Mouse (Mus musculus) central nervous system, embryonic 14 days (tissue): ENCODE measurements around the gene Tob2. TPM values are rescaled to one million over a fixed set of nuclear protein-coding genes. Genes with fewer than 3 reads are reported as not detected.

Experiments
- polyA plus RNA-seq: library from polyadenylated mRNA; depleted of rRNA; stranded (reverse); fragments of >200 nt; gene quantifications from 2 replicates; pipeline ENCODE4 v1.2.3, GENCODE M21; 2012; rRNA removed

Tob2 gene
- 17.4 and 19.0 TPM in 2 replicates for polyA plus RNA-seq

DNA sequence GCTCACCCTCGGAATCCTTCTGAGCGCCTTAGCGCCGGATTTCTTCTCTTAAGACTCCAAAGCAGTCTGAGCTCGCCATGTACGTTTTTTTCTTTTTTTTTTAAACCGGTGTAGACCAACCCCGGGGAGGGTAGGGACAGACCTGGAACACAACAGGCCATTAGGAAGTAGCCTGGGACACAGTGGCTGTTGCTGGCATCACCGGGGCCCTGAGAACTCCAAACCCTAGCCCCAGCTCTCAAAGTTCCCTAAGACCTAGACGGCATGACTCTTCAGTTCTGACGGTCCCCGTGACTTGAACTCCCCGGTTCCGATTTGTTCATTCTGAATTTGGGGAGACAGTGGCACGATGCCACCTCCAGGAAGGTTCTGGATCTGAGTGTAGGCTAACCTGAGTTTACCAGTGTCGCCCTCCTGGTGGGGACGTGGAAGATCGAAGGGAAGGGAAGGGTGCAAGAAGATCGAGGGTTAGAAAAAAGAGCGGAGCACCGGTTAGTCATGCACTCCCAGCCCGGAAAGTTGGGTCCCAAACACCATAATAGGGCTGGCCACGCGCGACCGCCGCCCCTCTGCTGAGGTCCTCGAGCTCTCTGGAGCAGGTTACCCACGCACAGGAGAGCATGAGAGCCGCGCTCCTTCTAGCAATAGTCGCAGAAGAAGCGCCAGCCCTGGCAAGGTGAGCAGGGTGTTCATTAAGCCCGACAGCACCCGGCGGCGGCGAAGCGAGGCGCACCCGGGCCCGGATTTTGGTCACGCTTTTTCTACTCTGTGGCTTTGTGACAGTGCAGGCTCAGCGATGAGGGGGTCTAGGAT is at the start of gene Tob2:
Gene Tob2, minus strand, starts transcription at position 280 of the 813 bp plus-strand sequence.

GRCm38 (mm10) chr15:81872262-81873136 is 13.9 kb upstream of the Tob2 start, which contains the start of gene Aco2:
Aco2 (plus strand) TSS chr15:81872309.

DNA sequence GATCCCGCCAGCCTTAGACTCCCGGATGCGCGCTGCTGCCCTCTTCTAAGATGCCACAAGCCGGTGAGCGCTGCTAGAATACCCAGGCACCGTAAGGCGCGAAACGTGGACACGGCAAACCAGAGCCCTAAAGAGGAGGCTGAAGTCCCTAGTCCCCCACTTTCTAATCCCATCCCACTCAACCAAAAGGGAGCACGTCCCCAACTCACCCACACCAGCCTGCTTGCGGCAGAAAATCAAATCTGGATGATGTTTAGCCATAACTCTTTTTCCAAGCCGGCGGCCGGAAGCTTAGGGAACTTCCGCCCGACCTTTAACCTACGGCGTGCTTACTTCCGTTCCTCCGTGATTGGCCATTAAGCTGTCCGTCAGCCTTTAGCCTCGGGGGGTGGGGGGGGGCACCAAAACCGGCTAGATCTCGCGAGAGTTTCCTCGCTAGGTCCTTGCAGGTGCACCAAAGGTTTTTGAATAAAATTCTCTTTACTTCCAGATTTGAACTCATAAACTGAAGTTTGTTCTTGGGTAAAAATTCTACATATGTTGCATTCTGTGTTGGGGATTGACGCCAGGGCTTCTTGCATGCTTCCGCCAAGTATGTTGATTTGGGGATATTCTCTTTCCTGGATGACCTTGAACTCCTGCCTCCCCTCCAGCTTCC is 13.1 kb upstream of the Tob2 start, which contains the start of gene Phf5a:
Gene Phf5a, minus strand, starts transcription at position 308 of the 658 bp plus-strand sequence.

DNA sequence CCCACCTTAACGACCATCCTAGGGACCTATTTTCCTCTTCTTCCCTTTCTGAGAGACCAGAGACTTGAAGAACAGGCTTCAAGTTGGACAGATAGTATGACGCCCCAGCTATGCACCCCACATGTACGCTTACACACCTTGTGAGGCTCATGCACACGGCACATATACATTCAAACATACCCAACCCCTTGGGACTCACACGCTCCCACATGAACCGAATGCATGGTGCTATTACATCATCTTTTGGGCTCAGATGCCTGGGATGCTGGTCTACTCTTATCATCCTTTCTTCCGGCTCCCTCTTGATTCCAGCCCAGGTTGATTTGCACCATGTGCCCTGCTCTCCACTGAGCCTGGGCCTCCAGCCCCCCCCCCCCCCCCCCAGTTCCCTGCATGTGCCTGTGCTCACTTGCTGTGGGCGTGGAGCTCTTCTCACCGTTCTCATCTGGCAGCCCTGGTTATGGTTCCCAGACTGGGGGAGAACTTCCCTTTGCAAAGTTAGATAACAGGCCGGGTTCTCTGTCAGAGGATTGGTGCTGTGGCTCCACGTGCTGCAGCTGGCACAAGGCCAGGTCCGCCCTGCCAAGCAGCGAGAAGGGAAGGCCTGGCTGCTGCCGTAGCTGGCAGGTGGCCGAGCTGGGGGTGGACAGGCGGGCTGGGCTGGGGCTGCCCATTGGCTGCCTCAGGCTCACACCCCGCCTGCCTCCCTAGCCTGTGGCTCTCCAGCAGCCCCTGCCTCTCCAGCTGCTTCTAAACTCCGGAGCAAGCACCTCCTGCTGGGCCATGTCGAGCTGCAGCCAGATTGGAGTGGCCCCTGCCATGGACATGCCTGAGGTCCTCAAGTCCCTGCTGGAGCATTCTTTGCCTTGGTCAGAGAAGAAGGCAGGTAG is 56.4 kb downstream of the Tob2 start, which contains the start of gene Tef:
Gene Tef, plus strand, starts transcription at position 421 of the 890 bp plus-strand sequence.

Other genes with a start within 250 kb of the Tob2 start
- gene L3mbtl2, start 194.9 kb downstream of the Tob2 start, polyA plus RNA-seq, result 23.5 and 25.4 TPM in 2 replicates
- gene Chadl, start 161.5 kb downstream of the Tob2 start, polyA plus RNA-seq, result 10.6 and 21.3 TPM in 2 replicates
- gene Zc3h7b, start 113.7 kb downstream of the Tob2 start, polyA plus RNA-seq, result 82.5 and 86.3 TPM in 2 replicates
- 99.4 and 102 TPM in 2 replicates for gene Rangap1, start 113.3 kb downstream of the Tob2 start, polyA plus RNA-seq
- gene Tef, start 56.4 kb downstream of the Tob2 start, polyA plus RNA-seq, result 41.3 and 42.5 TPM in 2 replicates
- gene Phf5a, start 13.1 kb upstream of the Tob2 start, polyA plus RNA-seq, result 99.7 and 103 TPM in 2 replicates
- gene Aco2, start 13.5 kb upstream of the Tob2 start, polyA plus RNA-seq, result 218 and 231 TPM in 2 replicates
- 29.5 and 34.5 TPM in 2 replicates for gene Polr3h, start 67.4 kb upstream of the Tob2 start, polyA plus RNA-seq
- gene Csdc2, start 78.0 kb upstream of the Tob2 start, polyA plus RNA-seq, result 75.6 and 84.5 TPM in 2 replicates
- 73.8 and 74.0 TPM in 2 replicates for gene Pmm1, start 102.1 kb upstream of the Tob2 start, polyA plus RNA-seq
- gene 1700029P11Rik, start 121.7 kb upstream of the Tob2 start, polyA plus RNA-seq, result not detected in 2 replicates
- gene Xrcc6, start 129.0 kb upstream of the Tob2 start, polyA plus RNA-seq, result 36.0 and 37.2 TPM in 2 replicates
- 39.9 and 41.8 TPM in 2 replicates for gene Desi1, start 175.1 kb upstream of the Tob2 start, polyA plus RNA-seq
- 130 and 143 TPM in 2 replicates for gene Snu13, start 188.8 kb upstream of the Tob2 start, polyA plus RNA-seq
- not detected in 2 replicates for gene 4930407I10Rik, start 200.4 kb upstream of the Tob2 start, polyA plus RNA-seq
- 0.07 and 0.08 TPM in 2 replicates for gene Mei1, start 211.2 kb upstream of the Tob2 start, polyA plus RNA-seq